Mouse (Mus musculus) hindbrain, embryonic 10.5 days (tissue): ENCODE data around the gene Rps3a1. TPM values are rescaled to one million over a fixed set of nuclear protein-coding genes. Genes with fewer than 3 reads are reported as not detected.

Experiments
- DNase-seq: peaks from one replicate; pipeline ENCODE4 v3.0.0-alpha.2; 2017; ENCODE audit warnings: low spot score
- H3K27ac ChIP-seq: fragments of 300-500 bp; sonication (generic); 2 replicates; pipeline ENCODE4 v1.5.1; 2016; ENCODE audit warnings: mild to moderate bottlenecking, moderate library complexity
- H3K27me3 ChIP-seq: fragments of 300-500 bp; sonication (generic); 2 replicates; pipeline ENCODE4 v1.6.1; 2016; ENCODE audit warnings: mild to moderate bottlenecking; ENCODE audit not compliant: poor library complexity, insufficient read depth, severe bottlenecking
- H3K36me3 ChIP-seq: fragments of 300-500 bp; sonication (generic); 2 replicates; pipeline ENCODE4 v1.6.1; 2016; ENCODE audit warnings: mild to moderate bottlenecking, moderate library complexity
- H3K4me1 ChIP-seq: fragments of 300-500 bp; sonication (generic); replicated peaks from 2 replicates; pipeline ENCODE4 v1.6.1; 2016; ENCODE audit warnings: mild to moderate bottlenecking
- H3K4me3 ChIP-seq: fragments of 300-500 bp; sonication (generic); 2 replicates; pipeline ENCODE4 v1.5.1; 2016; ENCODE audit warnings: mild to moderate bottlenecking, moderate library complexity
- H3K9me3 ChIP-seq: fragments of 300-500 bp; sonication (generic); 2 replicates; pipeline ENCODE4 v1.6.1; 2016; ENCODE audit warnings: mild to moderate bottlenecking, moderate library complexity
- WGBS: fragments of 180-500 bp; shearing (Covaris S2); methylation state at CpG from one replicate; pipeline ENCODE4 v1.1.7; 2016; 5-methylcytosine and 5-hydroxymethylcytosine counted together
- polyA plus RNA-seq: library from polyadenylated mRNA; unstranded; fragments of >200 nt; fragmentation: Nextera tagmentation; extraction: Ambion mirVana; gene quantifications from 2 replicates; pipeline ENCODE4 v1.2.1, GENCODE M21; 2016

Rps3a1 gene
- polyA plus RNA-seq: 978 and 1,090 TPM in 2 replicates

DNA sequence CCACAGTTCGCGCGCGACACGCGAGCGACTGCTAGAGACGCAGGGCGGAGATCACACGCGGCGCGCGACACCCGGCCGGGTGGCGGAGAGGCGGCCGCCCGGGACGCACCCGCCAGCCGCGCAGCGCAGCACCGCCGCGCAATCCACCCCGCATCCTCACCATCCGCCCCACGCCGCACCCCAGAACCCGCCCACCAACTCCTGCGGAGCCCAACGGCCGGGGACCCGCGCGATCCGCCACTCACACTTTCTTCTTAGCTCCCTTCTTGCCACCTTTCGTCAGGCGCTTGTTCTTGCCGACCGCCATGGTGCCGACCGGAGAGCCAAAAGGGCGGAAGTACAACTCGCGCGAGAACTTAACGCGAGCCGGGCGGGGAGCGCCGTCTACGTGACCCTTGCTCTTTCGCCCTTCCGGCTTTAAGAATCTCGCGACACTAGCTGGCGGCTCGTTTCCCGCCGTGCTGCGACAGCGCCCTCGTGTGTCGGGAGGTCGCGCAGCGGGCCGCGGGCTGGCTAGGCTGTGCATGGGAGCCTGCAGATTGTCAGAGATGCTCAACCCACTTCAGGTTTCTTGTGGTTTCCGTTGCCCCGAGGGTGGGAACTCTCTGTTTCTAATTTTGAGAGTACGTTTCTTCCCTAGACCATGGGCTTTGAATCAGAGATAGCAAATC, at the start of gene Rps3a1:
Gene Rps3a1 (minus strand): TSS at position 440 of the 671 bp plus-strand sequence.
- under 1% methylated on average over 77 of the region's 77 CpGs for WGBS
- DNase-seq: peak; percentile 99
- peaks cover 41% of the 10 kb centered on the region for H3K36me3 ChIP-seq
- peak within 1 kb of the TSS; percentile 93 for H3K27ac ChIP-seq
- no peaks in the 10 kb centered on the region for H3K9me3 ChIP-seq
- peak within 1 kb of the TSS; percentile 98 for H3K4me3 ChIP-seq
- H3K4me1 ChIP-seq: peaks cover 24% of the 10 kb centered on the region
- no peaks in the 10 kb centered on the region for H3K27me3 ChIP-seq

DNA sequence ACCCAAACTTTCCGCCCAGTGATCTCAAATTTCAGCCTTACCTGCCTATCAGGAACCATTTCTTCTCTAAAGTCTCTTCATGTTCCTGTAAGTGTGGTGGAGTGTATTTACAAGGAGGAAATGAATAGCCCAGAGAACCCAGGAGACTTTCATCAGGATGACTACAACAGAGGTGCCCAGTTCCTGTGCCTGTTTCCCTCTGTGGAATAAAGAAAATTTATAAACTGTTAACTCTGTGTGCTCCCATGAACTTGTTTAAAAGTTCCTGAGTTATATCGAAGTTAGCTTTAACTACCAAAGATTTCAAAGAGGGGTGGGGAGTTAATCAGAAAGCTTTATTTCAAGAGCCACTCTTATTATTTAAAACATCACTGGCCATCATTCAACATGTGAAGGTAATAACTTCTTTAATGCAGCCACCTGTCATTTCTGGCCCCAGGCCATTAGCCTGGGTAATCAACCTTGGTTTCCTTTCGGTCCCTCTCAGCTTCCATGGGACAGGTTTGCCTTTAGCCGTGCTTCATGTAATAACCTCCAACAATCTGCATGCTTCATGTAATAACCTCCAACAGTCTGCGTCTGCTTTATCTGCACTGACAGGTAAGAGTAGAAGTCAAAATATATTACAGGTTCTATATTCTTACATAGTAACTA, 45.4 kb upstream of the Rps3a1 start:
- H3K9me3 ChIP-seq: no peaks in the 10 kb centered on the region
- no peak for DNase-seq
- 83% methylated on average over 5 of the region's 5 CpGs for WGBS
- H3K4me1 ChIP-seq: peaks cover 14% of the 10 kb centered on the region
- H3K36me3 ChIP-seq: no peaks in the 10 kb centered on the region
- no peaks in the 10 kb centered on the region for H3K27me3 ChIP-seq
- no peak overlapping the region for H3K27ac ChIP-seq
- no peak overlapping the region for H3K4me3 ChIP-seq

DNA sequence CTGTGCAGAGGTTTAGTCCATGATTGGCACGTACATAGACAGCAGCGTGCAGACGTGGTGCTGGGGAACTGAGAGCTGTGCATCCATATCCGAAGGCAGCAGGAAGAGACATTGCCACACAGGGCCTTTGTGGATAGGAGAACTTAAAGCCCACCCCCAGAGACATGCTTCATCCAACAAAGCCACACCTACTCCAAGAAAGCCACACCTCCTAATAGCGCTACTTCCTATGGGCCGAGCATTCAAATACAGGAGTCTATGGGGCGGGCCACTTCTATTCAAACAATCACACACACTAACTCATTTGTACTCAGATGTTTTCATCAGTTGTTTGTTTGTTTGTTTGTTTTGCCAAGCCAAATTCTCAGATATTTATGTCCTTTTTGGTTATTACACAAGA, 42.0 kb upstream of the Rps3a1 start:
- Histone ChIP-seq H3K27me3 (no peaks in the 10 kb centered on the region), H3K4me3 (no peak overlapping the region), H3K9me3 (no peaks in the 10 kb centered on the region), H3K27ac (no peak overlapping the region), H3K4me1 (peaks cover 14% of the 10 kb centered on the region), H3K36me3 (no peaks in the 10 kb centered on the region)
- DNase-seq: no peak
- 88% methylated on average over 7 of the region's 7 CpGs for WGBS

DNA sequence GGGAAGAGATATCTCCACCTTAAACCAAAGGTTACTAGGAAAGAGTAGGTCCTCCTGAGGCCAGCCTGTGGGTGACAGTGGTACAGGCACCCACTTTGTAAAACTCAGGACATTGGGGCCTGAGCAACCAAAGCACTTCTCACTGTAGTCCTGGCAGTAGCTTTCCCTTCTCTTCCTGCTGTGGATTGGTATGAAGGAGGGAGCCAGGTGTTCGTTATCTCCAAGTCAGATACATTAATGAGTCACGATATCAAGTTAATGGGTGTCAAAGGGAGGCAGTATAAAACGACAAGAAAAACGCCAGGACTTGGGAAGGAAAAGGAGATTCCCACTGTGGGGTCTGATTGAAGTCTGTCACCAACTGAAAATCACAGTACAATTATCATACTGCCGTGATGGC, 38.6 kb upstream of the Rps3a1 start:
- no peak for DNase-seq
- Histone ChIP-seq H3K27ac (no peak overlapping the region), H3K9me3 (no peaks in the 10 kb centered on the region), H3K4me3 (no peak overlapping the region), H3K4me1 (peaks cover 5% of the 10 kb centered on the region), H3K36me3 (no peaks in the 10 kb centered on the region), H3K27me3 (no peaks in the 10 kb centered on the region)
- WGBS: 79% methylated on average over 5 of the region's 5 CpGs

DNA sequence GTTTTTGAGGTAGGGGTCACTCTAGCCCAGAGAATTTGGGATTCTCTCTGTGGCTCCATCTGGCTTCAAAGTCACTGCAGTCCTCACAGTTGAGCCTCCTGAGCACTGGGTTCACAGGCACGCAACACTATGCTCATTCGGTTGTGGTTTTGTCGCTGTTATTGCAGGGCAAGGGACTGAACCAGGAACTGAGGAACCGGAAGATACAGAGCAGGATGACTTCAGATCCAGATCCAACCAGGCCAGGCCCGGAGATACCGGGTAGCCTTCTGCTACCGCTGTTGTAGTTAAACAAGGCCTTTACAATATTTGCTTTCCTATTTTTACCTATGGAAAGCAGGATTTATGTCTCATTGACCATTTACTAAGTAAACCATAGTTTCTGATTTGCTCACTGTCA, 37.2 kb upstream of the Rps3a1 start:
- H3K4me3 ChIP-seq: no peak overlapping the region
- no peaks in the 10 kb centered on the region for H3K27me3 ChIP-seq
- no peak for DNase-seq
- H3K9me3 ChIP-seq: no peaks in the 10 kb centered on the region
- no peak overlapping the region for H3K27ac ChIP-seq
- H3K4me1 ChIP-seq: no peaks in the 10 kb centered on the region
- H3K36me3 ChIP-seq: no peaks in the 10 kb centered on the region
- 89% methylated on average over 7 of the region's 7 CpGs for WGBS

DNA sequence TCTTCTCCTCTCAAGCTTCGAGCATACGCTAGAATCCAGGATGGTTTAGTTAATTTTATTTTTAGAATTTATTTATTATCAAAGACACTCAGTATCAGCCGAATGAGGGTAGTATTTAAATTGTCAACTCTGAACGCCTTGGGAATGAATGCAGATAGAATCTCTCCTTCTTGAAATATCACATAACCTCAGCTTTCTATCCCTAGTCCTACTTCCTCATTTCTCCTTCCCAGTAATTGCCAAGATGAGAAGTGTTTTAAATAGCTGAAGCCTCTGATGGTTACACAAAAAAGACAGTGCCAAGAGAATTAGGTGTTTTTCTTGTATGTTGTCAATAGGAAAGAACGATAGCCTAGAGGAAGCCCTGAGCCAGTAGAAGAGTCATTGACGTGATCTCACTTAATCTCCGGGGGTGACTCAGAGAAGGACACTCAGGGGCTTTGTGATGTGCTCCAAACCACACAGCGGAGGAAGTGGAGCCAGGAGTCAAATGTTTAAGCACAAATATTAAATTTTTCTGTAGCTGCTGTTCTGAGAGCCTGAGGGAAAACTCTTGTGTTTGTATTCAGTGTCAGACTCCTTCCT, 26.4 kb upstream of the Rps3a1 start:
- Histone ChIP-seq H3K9me3 (no peaks in the 10 kb centered on the region), H3K27ac (no peak overlapping the region), H3K36me3 (no peaks in the 10 kb centered on the region), H3K4me3 (no peak overlapping the region), H3K4me1 (no peaks in the 10 kb centered on the region), H3K27me3 (no peaks in the 10 kb centered on the region)
- no peak for DNase-seq
- 86% methylated on average over 8 of the region's 8 CpGs for WGBS

DNA sequence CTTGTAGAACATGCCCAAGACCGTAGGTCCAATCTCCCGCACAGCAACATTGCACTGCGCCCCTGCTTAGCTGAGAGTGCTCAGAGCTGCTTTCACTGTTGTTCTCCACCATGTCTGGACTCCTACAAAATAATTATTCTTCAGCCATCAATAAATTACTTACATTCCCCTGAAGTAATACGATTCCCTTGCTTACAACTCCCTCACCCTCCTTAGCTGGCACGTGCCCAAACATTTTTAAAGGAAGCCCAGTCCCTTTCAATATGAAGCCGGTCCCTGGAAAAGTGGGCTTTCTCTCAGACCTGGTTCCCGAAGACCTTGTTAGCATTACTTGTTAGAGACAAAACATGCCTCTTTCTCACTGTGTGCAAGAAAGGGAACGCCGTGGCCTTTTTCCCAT, 7.0 kb upstream of the Rps3a1 start:
- H3K27ac ChIP-seq: no peak overlapping the region
- no peak overlapping the region for H3K4me3 ChIP-seq
- H3K4me1 ChIP-seq: no peaks in the 10 kb centered on the region
- no peaks in the 10 kb centered on the region for H3K9me3 ChIP-seq
- WGBS: 81% methylated on average over 9 of the region's 9 CpGs
- DNase-seq: no peak
- no peaks in the 10 kb centered on the region for H3K36me3 ChIP-seq
- H3K27me3 ChIP-seq: no peaks in the 10 kb centered on the region

DNA sequence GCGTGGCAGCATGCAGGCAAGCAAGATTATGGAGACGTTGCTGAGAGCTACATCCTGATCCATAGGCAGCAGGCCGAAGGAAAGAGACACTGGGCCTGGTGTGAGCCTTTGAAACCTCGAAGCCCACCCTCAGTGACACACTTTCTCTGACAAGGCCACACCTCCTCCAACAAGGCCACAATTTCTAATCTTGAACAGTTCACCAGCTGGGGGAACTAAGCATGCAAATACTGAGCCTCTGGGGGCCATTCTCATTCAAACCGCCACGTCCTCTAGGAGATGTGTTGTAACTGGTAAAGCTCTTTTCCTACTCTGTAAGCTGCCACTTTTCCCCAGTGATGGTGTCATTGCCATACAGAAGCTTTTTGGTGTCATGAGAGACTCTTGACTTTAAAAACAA, 6.6 kb upstream of the Rps3a1 start:
- no peaks in the 10 kb centered on the region for H3K4me1 ChIP-seq
- 69% methylated on average over 6 of the region's 6 CpGs for WGBS
- no peaks in the 10 kb centered on the region for H3K36me3 ChIP-seq
- no peak overlapping the region for H3K27ac ChIP-seq
- H3K9me3 ChIP-seq: no peaks in the 10 kb centered on the region
- no peaks in the 10 kb centered on the region for H3K27me3 ChIP-seq
- H3K4me3 ChIP-seq: no peak overlapping the region
- DNase-seq: no peak

DNA sequence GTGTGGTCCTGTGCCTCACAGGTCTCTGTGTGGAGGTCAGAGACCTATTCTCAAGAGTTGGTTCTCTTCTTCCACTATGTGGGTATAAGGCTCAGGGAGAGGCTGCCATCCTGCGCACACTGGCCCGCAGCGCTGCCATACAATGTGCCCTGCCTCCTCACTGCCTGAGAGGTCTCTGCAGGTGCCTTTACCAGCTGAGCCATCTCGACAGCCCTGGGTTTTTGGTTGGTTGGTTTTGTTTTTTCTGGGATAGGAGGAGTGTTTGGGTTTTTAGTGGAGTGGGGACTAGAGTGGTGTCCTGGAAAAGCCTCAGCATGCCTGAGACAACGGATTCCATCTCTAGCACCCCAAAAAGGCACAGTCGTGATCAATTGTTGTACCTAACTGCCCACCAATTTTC, 841 bp upstream of the Rps3a1 start:
- Histone ChIP-seq H3K27ac (no peak overlapping the region), H3K9me3 (no peaks in the 10 kb centered on the region), H3K27me3 (no peaks in the 10 kb centered on the region), H3K36me3 (peaks cover 32% of the 10 kb centered on the region), H3K4me1 (peaks cover 24% of the 10 kb centered on the region), H3K4me3 (0 out of 2 replicates have a peak overlapping the region, but pooled peaks have one; percentile 98)
- DNase-seq: no peak
- WGBS: 84% methylated on average over 6 of the region's 6 CpGs

DNA sequence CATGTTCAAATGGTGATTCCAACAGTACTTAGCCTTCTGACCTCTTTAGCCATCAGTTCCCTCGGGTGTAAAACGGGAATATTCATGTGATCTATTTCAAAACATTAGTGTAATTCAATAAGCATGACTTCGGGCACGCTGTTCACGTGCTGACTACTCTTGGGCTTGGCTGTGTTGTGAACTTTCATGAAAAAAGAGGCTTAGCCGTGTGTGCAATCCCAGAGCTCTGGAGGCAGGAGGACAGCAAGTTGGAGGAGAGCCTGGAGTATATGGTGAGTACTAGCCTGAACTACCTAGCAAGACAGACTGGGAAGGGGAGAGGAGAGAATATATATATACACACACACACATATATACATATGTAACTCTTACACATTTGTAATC, 424 bp upstream of the Rps3a1 start:
- Histone ChIP-seq H3K27ac (peak overlapping the region; percentile 93), H3K36me3 (peaks cover 36% of the 10 kb centered on the region), H3K27me3 (no peaks in the 10 kb centered on the region), H3K4me1 (peaks cover 24% of the 10 kb centered on the region), H3K4me3 (peak overlapping the region; percentile 98), H3K9me3 (no peaks in the 10 kb centered on the region)
- 44% methylated on average over 6 of the region's 6 CpGs for WGBS
- no peak for DNase-seq

DNA sequence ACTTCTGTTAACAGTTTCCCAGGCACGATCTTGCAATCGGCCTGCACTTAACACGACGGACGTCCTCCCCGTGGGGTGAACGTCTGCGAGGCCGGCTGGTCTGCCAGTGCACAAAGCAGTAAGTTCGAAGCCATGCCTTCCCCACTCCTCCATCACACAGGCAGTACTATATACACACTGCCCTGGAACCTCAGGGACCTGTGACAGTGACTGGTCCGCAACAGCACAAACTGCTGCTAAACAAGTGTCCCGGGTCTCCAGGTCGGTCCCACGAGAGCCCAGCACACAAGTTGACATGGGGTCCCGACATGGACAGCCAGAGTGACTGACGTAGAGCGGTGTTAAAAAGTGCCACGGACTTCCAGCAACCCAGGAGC, 628 bp downstream of the Rps3a1 start:
- no peaks in the 10 kb centered on the region for H3K27me3 ChIP-seq
- DNase-seq: no peak
- no peaks in the 10 kb centered on the region for H3K9me3 ChIP-seq
- under 1% methylated on average over 18 of the region's 18 CpGs for whole genome bisulfite sequencing
- H3K27ac ChIP-seq: peak overlapping the region; percentile 93
- H3K4me1 ChIP-seq: peaks cover 24% of the 10 kb centered on the region
- H3K4me3 ChIP-seq: peak overlapping the region; percentile 98
- peaks cover 47% of the 10 kb centered on the region for H3K36me3 ChIP-seq

DNA sequence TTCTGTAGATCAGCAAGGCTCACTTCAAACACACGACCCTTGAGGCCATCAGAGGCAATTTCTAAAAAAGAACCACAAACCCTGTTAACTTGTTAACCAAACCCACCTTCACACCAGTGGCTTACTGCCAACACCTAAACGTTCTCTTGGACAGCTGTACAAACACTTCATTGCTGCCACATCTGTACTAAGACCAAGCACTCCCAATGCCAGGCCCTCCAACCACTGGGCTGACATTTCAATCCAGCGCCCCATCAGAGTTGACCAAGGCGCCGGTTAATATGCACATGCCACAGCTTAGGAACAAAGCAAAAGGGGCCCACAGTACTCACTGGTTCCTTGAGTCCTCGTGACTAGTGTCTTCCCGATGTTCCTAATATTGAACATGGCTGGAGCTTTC, 1.1 kb downstream of the Rps3a1 start:
- no peaks in the 10 kb centered on the region for H3K9me3 ChIP-seq
- peak overlapping the region; percentile 98 for H3K4me3 ChIP-seq
- 25% methylated on average over 7 of the region's 7 CpGs for WGBS
- no peaks in the 10 kb centered on the region for H3K27me3 ChIP-seq
- H3K4me1 ChIP-seq: peaks cover 24% of the 10 kb centered on the region
- peak overlapping the region; percentile 93 for H3K27ac ChIP-seq
- peak; percentile 27 for DNase-seq
- peaks cover 52% of the 10 kb centered on the region for H3K36me3 ChIP-seq

DNA sequence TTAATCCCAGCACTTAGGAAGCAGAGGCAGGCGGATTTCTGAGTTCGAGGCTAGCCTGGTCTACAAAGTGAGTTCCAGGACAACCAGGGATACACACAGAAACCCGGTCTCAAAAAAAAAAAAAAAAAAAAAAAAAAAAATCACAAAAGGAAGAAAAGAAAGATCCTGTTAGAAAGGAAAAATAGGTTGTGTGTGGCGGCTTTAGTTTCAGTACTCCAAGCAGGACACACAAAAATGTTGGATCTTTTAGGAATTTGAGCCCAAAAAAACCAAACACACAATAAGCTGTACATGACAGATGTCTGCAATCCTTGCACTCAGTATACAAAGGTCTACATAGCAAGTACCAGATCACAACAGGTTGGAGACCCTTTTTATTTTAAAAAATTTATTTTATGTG, 2.8 kb downstream of the Rps3a1 start:
- Histone ChIP-seq H3K36me3 (peaks cover 69% of the 10 kb centered on the region), H3K9me3 (no peaks in the 10 kb centered on the region), H3K4me1 (peaks cover 24% of the 10 kb centered on the region), H3K27ac (no peak overlapping the region), H3K27me3 (no peaks in the 10 kb centered on the region), H3K4me3 (no peak overlapping the region)
- DNase-seq: no peak
- 94% methylated on average over 4 of the region's 4 CpGs for WGBS
